Mouse (Mus musculus): Measurements from ENCODE around the gene Wwtr1.

- TF ChIP-seq CTCF (IDR thresholded peaks at IDR 0.05; ENCODE audit: low read depth, low read length) (no peak), GATA1 (IDR thresholded peaks at IDR 0.05; ENCODE audit: borderline replicate concordance, low read length) (no peak), TAL1 (conservative IDR thresholded peaks at IDR 0.05; ENCODE audit: low read depth, low read length) (no peak), GATA2 (IDR thresholded peaks at IDR 0.05; ENCODE audit: borderline replicate concordance, low read depth, low read length) (no peak)
These were observed 155.5 kb downstream of the Wwtr1 start for GRCm38 (mm10) chr3:57420233-57420632.
